Mouse (Mus musculus) myocyte (in vitro differentiated cells): Measurements from ENCODE around the gene Rpgrip1. TPM values are rescaled to one million over a fixed set of nuclear protein-coding genes. Genes with fewer than 3 reads are reported as not detected.

Experiments used
- H3K27me3 ChIP-seq: one replicate; pipeline ENCODE4 v1.6.1; 2011; ENCODE audit not compliant: control insufficient read depth, insufficient read depth, insufficient read length
- H3K36me3 ChIP-seq: one replicate; pipeline ENCODE4 v1.6.1; 2011; ENCODE audit not compliant: control insufficient read depth, insufficient read depth
- H3K4me2 ChIP-seq: one replicate; pipeline ENCODE4 v1.6.1; 2011; ENCODE audit warnings: low read depth, control low read depth
- H3K4me3 ChIP-seq: one replicate; pipeline ENCODE4 v1.5.1; 2011; ENCODE audit warnings: mild to moderate bottlenecking, control low read depth, moderate library complexity
- H3K79me2 ChIP-seq: one replicate; pipeline ENCODE4 v1.6.1; 2011; ENCODE audit not compliant: control insufficient read depth, insufficient read depth
- H3ac ChIP-seq: one replicate; pipeline ENCODE4 v1.6.1; 2011; ENCODE audit not compliant: control insufficient read depth, insufficient read length
- CEBPB ChIP-seq: IDR thresholded peaks from 2 replicates; pipeline ENCODE4 v1.6.1; 2011; ENCODE audit warnings: mild to moderate bottlenecking, moderate library complexity; ENCODE audit not compliant: poor library complexity, insufficient read depth, severe bottlenecking
- E2F4 ChIP-seq: IDR thresholded peaks from one replicate; pipeline ENCODE4 v1.6.1; 2011; ENCODE audit warnings: mild to moderate bottlenecking, control low read depth, moderate library complexity; ENCODE audit not compliant: insufficient read depth
- MAX ChIP-seq: IDR thresholded peaks from one replicate; pipeline ENCODE4 v1.6.1; 2011; ENCODE audit warnings: low read depth, mild to moderate bottlenecking, control low read depth
- MYOD1 ChIP-seq, 3 experiments: IDR thresholded peaks; one replicate each; pipeline ENCODE4 v1.6.1; 2011; ENCODE audit warnings: control low read depth in 2 of 3, low read depth in 2 of 3, mild to moderate bottlenecking in 2 of 3, moderate library complexity in 1 of 3; ENCODE audit not compliant: insufficient read length in 2 of 3, control insufficient read depth in 1 of 3
- MYOG ChIP-seq, 3 experiments: IDR thresholded peaks; one replicate each; pipeline ENCODE4 v1.6.1; 2011; ENCODE audit warnings: control low read depth in 2 of 3, low read depth in 2 of 3, mild to moderate bottlenecking in 2 of 3; ENCODE audit not compliant: insufficient read length in 2 of 3, control insufficient read depth in 1 of 3, insufficient read depth in 1 of 3
- POLR2A ChIP-seq: IDR thresholded peaks from one replicate; pipeline ENCODE4 v1.6.1; 2011; ENCODE audit warnings: low read depth, mild to moderate bottlenecking, control low read depth, moderate library complexity; ENCODE audit not compliant: insufficient read length
- POLR2AphosphoS2 ChIP-seq: IDR thresholded peaks from one replicate; pipeline ENCODE4 v1.6.1; 2011; ENCODE audit warnings: low read depth, control low read depth; ENCODE audit not compliant: insufficient read length
- REST ChIP-seq: IDR thresholded peaks from one replicate; pipeline ENCODE4 v1.6.1; 2011; ENCODE audit warnings: mild to moderate bottlenecking, control low read depth, moderate library complexity; ENCODE audit not compliant: insufficient read depth, insufficient read length
- SRF ChIP-seq: IDR thresholded peaks from one replicate; pipeline ENCODE4 v1.6.1; 2011; ENCODE audit warnings: low read depth; ENCODE audit not compliant: control insufficient read depth, insufficient read length
- TCF12 ChIP-seq: IDR thresholded peaks from one replicate; pipeline ENCODE4 v1.6.1; 2011; ENCODE audit warnings: mild to moderate bottlenecking, control low read depth; ENCODE audit not compliant: poor library complexity, insufficient read depth, severe bottlenecking
- TCF3 ChIP-seq: IDR thresholded peaks from one replicate; pipeline ENCODE4 v1.6.1; 2011; ENCODE audit warnings: low read depth, control low read depth; ENCODE audit not compliant: insufficient read length
- USF1 ChIP-seq: IDR thresholded peaks from one replicate; pipeline ENCODE4 v1.6.1; 2011; ENCODE audit warnings: low read depth, mild to moderate bottlenecking, control low read depth, moderate library complexity
- polyA plus RNA-seq: library from polyadenylated mRNA; unstranded; fragments of >200 nt; fragmentation: generic; extraction: Trizol; gene quantifications from one replicate; pipeline ENCODE4 v1.2.1, GENCODE M21; 2012; ENCODE audit warnings: missing spikeins

The Rpgrip1 gene
- polyA plus RNA-seq, 1 experiment = 0.47 TPM

DNA sequence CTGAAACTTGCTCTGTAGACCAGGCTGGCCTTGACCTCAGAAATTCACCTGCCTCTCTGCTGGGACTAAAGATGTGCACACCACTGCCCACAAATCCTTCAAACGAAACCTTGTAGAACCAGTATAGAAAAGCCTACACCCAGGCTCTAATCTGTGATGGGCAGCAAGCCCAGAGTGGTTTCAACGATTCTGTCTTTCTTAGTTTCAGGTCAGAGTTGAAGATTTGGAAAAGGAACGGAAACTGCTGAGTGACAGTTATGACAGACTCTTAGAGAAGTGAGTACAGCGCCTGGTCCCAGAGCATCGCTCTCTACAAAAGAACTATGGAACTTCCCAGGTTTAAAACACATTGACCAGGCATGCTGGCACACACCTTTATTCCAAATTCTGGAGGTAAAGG is 23.1 kb downstream of the Rpgrip1 start:
- H3K4me3 ChIP-seq = no peak overlapping the region
- TF ChIP-seq REST (no peak), MAX (no peak), TCF3 (no peak), MYOD1 (IDR thresholded peaks at IDR 0.05; ENCODE audit: control insufficient read depth in 1 of 3, insufficient read length in 2 of 3, low read depth in 2 of 3) (no peak), CEBPB (no peak), POLR2A (no peak), E2F4 (no peak), USF1 (no peak)

DNA sequence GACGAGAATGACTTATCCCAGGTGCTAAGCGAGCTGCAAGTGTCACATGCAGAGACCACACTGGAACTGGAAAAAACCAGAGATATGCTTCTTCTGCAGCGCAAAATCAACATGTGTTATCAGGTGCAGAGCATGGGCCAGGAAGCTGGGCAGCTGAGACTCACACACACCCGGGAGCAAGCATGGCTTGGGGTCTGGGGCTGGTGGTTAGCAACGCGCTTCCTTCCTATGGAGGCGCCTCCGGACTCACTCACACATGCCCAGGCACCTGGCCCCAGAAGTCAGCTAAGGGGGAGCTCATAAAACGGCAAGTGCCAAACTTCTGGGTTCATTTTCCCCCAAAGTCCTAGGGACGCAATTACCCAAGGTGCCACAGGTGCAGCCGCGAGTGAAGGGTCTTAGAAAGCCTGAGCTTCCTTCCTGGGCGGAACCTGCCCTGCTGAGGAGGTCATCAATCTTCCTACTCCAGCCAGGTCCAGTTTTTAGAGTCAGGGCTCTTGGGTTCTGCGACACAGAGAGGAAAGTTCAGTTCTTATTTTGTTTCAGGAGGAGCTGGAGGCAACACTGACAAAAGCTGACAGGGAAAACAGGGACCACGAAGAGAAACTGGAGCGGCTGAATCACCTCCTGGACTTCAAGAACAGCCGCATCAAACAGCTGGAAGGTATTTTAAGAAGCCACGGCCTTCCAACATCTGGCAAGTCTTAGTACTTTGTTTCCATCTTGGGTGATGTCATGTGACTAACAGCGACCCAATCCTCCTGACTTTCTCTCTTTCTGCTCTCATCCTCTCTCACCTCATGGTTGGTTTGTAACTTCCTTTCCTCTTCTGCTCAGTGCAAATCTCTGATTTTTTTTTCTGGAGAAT is 30.3 kb downstream of the Rpgrip1 start:
- Histone ChIP-seq H3K4me2 (peak overlapping the region; percentile 30), H3K79me2 (no peaks in the 10 kb centered on the region), H3K27me3 (no peaks in the 10 kb centered on the region), H3K36me3 (no peaks in the 10 kb centered on the region), H3K4me3 (no peak overlapping the region), H3ac (no peak overlapping the region)
- TF ChIP-seq TCF3 (no peak), POLR2AphosphoS2 (no peak), E2F4 (no peak), MYOG (IDR thresholded peaks at IDR 0.05; ENCODE audit: control insufficient read depth in 1 of 3, insufficient read depth in 1 of 3, insufficient read length in 2 of 3, low read depth in 2 of 3) (no peak), MAX (no peak), USF1 (peak; percentile 14), MYOD1 (IDR thresholded peaks at IDR 0.05; ENCODE audit: control insufficient read depth in 1 of 3, insufficient read length in 2 of 3, low read depth in 2 of 3) (no peak)

More for the DNA sequence above, 23.1 kb downstream of the Rpgrip1 start:
- H3K79me2 ChIP-seq = no peaks in the 10 kb centered on the region
- H3K27me3 ChIP-seq = no peaks in the 10 kb centered on the region
- no peak overlapping the region for H3K4me2 ChIP-seq
- H3K36me3 ChIP-seq = no peaks in the 10 kb centered on the region
- H3ac ChIP-seq = no peak overlapping the region

GRCm38 (mm10) chr14:52141445-52142127 is 31.1 kb downstream of the Rpgrip1 start:
- Histone ChIP-seq H3K4me2 (no peak overlapping the region), H3ac (no peak overlapping the region), H3K79me2 (no peaks in the 10 kb centered on the region), H3K4me3 (no peak overlapping the region), H3K36me3 (no peaks in the 10 kb centered on the region), H3K27me3 (no peaks in the 10 kb centered on the region)
- TF ChIP-seq TCF3 (no peak), TCF12 (no peak)

DNA sequence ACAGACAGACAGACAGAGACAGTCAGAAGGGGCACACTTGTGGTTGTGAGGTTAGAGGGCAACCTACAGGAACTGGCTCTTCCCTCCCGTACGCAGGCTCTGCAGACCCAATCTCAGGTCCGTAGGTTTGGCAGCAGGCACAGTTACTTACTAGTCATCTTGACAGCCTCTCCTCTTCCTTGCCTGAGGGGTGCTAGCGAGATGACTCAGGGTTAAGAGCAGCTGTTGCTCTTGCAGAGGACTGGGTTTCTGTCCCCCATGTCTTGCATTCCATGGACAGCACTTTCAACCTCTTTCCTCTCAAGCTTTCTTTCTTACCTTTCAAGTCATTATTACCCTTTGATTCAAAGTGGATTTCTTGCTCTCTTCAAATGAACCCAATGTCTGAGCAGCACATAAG is 33.7 kb downstream of the Rpgrip1 start:
- no peak overlapping the region for H3K4me3 ChIP-seq

DNA sequence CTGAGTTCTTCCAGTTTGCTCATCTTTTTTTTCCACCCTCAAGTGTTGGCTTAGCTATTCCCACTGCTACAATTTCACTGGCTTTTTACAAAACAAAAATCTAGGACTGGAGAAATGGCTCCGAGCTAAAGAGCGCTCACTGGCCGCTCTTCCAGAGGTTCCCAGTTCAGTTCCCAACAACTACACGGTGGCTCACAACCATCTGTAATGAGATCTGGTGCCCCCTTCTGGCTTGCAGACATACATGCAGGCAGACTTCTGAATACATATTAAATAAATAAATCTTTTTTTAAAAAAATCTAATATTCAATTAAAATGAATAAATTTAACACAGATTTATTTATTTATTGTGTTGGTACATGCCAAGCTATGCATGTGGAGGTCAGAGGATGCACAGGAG is 36.0 kb downstream of the Rpgrip1 start:
- Histone ChIP-seq H3ac (no peak overlapping the region), H3K4me3 (no peak overlapping the region), H3K27me3 (no peaks in the 10 kb centered on the region), H3K36me3 (no peaks in the 10 kb centered on the region), H3K79me2 (no peaks in the 10 kb centered on the region), H3K4me2 (no peak overlapping the region)
- TF ChIP-seq TCF12 (no peak), POLR2A (no peak), TCF3 (no peak), SRF (no peak), REST (no peak), USF1 (no peak), POLR2AphosphoS2 (no peak), E2F4 (no peak), CEBPB (no peak), MYOG (IDR thresholded peaks at IDR 0.05; ENCODE audit: control insufficient read depth in 1 of 3, insufficient read depth in 1 of 3, insufficient read length in 2 of 3, low read depth in 2 of 3) (no peak), MYOD1 (IDR thresholded peaks at IDR 0.05; ENCODE audit: control insufficient read depth in 1 of 3, insufficient read length in 2 of 3, low read depth in 2 of 3) (no peak)

More for the DNA sequence above, 33.7 kb downstream of the Rpgrip1 start:
- TF ChIP-seq SRF (no peak), MYOD1 (IDR thresholded peaks at IDR 0.05; ENCODE audit: control insufficient read depth in 1 of 3, insufficient read length in 2 of 3, low read depth in 2 of 3) (peak in 2 of 3 experiments; percentile 66 to 74), TCF3 (no peak), TCF12 (no peak), MAX (no peak), POLR2AphosphoS2 (no peak), E2F4 (no peak), USF1 (no peak), CEBPB (no peak), REST (no peak), POLR2A (no peak), MYOG (IDR thresholded peaks at IDR 0.05; ENCODE audit: control insufficient read depth in 1 of 3, insufficient read depth in 1 of 3, insufficient read length in 2 of 3, low read depth in 2 of 3) (peak; percentile 13 to 79 (median 47))
- Histone ChIP-seq H3K36me3 (no peaks in the 10 kb centered on the region), H3ac (no peak overlapping the region), H3K79me2 (no peaks in the 10 kb centered on the region), H3K27me3 (no peaks in the 10 kb centered on the region), H3K4me2 (no peak overlapping the region)
